Mouse (Mus musculus) monocyte, adult 5-6 weeks (primary cell): ENCODE data around the gene Dnmt3a. TPM values are rescaled to one million over a fixed set of nuclear protein-coding genes. Genes with fewer than 3 reads are reported as not detected.
A peak's percentile ranks its signal among the peaks of the same experiment; 100 is the strongest.

Experiments
- ATAC-seq: fragments of 153-309, 156-312 bp; replicated peaks from 2 replicates; pipeline ENCODE4 v1.8.0; 2017; ENCODE audit warnings: mild to moderate bottlenecking; ENCODE audit not compliant: low TSS enrichment, insufficient number of reproducible peaks, severe bottlenecking, poor library complexity, low FRiP score
- total RNA-seq: library from RNA; stranded (forward); fragments of 200-1000, 200-491, 200-594 nt; gene quantifications from 3 replicates; pipeline ENCODE4 v1.2.3, GENCODE M21; 2017

The Dnmt3a gene
- total RNA-seq, 1 experiment from 2014 or later, result 18.2 TPM

DNA sequence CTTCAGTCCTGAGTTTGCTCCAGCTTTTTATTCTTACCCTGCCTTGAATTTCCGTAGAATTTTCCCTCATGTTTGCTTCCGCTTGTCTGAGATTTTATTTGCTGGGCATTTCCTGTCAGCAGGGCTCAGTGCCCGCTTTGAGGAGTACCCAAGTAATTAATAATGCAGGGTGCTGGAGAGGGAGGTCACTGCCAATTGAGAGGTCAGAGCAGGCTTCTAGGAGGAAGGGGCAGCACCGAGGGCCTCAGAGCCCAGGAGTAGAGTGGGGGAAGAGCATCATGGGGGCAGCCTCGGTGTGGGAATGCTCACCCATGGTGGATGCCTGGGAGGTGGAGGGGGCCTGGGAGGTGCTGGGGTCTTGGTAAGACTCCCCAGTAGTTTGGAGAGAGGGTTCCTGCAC, 5.8 kb downstream of the Dnmt3a start:
- no peak for ATAC-seq

DNA sequence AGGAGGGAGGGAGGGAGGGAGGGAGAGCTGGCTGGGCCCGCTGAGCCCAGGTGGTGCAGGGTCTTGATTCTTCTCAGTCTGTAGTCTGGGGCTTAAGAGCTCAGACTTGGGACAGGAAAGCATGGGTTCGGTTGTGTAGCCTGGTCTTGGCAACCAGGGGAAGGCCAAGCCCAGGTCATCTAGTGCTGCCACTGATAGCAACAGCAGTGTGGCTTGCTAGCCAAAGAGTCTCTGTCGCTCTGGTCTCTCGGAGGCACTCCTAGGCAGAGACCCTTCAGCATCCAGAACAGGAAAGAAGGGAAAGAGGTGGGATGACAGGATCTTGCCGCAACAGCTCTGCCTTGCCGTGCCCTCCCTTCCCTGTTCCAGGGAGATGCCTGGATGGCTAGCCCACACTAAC, 6.4 kb downstream of the Dnmt3a start:
- no peak for ATAC-seq

DNA sequence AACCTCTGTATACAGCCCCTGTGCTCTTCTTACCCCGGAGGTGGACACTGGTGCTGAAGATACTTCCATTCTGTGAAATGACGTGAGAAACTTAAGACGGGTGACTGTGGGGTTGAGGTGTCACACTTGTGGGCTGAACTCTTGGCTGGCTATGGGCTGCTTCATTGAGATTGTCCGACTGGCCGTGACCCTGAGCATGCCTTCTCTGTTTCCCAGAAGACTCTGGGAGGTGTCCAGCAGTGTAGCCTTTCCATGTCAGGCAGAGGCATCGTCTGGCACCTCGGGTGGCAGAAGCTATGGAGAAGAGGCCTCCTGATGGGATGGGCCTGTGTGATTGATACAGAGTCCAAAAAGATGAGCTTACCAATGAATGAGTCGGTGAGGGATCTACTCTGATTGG, 7.3 kb downstream of the Dnmt3a start:
- no peak for ATAC-seq

DNA sequence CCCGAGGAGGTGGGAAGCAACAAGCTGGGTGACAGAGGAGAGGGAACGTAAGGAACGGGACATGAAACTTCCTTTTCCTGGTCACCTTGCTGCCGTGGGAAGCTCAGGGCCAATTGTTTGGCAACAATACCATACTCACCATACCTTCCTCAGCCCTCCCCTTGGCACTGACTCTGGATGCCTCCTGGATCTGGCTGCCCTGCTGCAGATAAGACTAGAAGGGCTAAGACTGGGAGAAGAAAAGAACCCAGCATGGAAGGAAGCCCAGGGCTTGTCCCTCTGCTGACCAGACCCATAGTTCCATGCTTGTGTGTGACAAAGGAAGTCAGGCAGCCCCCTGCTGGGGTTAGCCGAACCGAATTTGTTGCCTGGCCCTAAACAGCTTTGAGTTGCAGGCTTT, 9.6 kb downstream of the Dnmt3a start:
- ATAC-seq, result no peak

DNA sequence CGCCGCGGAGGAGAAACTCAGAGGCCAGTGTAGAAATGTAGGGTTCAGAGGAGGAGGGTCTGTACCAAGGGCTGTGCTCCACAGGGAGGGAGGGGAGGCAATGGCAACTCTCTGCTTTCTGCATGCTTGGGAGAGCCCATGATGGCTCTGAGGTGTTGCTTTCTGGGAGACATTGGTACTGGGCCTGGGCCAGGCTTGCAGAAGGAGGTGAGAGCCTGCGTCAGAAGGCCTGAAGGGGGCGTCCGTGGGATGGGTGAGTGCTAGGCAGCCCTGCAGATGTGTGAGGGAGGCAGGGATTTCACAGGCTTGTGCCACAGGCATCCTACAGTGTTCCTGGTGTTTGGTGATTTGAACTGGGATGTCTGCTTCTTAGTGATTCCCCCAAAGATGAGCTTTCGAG, 11.2 kb downstream of the Dnmt3a start:
- ATAC-seq, result no peak

DNA sequence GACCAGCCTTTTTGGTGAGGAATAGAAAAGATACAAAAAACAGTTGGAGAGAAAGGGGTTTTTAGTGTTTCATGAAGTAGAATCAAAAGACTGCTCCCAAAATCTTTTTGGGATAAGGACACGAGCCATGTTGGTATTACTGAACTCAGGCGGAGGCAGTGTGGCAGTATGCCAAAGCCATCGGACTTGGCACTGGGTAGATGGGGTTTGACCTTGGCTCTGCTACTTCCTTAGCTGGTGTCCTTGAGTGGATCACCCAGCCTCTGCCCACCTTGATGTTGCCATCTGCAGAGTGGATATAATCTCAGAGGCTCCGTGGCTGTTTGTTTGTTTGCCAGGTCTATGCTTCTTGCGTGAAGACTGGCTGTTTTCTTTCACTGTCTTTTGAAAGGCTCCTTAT, 11.8 kb downstream of the Dnmt3a start:
- no peak for ATAC-seq

DNA sequence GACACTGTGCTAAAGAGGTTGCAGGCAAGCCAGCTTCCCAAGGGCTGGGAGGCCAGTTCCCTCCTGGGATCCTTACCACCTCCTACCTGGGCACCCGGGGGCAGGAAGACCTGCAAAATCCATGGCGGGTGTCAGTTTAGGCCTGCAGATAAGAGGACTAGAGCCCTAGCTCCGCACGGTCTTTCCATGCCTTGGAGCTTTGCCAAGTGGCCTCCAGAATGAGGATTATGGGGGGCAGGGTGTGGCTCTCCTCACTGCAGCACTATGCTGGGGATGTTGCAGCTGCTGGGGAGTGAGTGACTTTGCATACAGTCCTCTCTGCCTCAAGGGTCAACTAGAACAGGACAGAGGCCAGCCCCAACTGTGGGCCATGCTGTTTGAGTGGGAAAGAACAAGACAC, 14.1 kb downstream of the Dnmt3a start:
- ATAC-seq, result no peak

DNA sequence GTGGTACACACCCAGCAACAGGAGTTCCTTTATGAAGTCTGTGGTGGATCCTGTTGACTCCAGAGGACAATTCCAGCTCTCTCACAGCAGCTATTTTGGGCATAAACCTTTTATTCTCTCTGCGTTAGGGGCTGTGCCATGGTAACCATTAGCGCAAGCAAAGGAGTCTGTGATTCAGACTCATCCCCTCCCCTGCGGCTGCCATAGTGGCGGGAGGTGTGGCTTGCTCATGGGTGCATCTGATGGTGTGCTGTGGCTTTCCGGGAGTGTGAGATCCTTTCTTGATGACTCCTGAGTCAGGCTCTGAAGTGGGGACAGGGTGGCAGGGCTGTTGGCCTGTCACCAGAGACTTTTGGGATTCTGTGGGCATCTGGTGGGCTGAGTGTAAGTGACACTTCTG, 17.6 kb downstream of the Dnmt3a start:
- ATAC-seq, result no peak

DNA sequence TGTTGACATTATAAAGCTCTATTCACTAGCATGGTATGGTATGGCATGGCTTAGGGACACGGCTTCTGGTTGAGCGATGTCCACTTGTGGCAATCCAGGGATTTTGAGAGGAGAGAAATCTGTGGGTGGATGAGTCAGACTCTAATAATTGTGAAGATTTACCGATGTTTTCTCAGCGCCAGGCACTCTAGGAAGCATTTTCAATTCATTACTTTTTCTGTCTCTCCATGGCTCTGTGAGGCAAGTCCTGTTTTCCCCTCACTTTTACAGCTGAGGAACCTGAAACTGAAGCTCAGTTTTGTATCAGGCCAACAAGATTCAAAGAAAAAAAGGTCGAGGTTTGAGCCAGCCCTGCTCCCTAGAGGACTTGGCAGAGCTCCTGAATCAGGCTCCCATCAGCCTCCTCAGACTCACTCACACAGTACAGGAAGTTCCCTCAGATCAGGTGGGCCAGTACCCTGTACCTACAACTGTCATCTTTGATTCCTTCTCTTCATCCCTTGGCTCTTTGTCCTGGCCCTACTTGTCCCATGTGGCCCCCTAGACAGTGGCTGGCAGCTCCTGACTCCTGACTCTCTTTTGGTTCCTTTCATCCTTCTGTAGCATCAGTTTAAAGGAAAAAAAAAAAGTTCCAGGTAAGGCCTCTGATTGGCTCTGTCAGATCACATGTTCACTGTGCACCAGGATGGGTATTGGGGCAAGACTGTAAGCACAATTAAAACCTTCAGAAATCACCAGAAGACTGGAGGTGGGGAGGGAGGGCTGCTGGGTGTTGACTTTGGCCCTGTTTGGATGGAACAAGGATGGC, 19.3 kb downstream of the Dnmt3a start:
- ATAC-seq, result no peak

DNA sequence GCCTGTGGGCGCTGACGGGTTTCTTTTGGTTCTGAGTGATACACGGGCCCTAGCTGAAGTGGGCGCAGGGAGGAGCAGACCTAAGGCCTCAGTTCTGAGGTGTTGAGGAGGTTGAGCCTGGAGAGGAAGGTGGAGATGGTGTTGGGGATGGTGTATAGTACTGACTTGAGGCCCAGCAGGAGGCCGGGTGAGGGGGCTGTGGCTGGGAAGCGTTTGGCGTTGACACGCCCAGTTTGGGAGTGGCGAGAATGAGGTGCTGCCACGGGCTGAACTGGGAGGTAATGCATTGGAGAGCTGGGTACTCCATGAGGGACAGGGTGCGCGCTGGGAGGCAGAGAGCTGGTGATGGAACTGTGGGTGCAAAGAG, 19.9 kb downstream of the Dnmt3a start:
- ATAC-seq, result no peak

DNA sequence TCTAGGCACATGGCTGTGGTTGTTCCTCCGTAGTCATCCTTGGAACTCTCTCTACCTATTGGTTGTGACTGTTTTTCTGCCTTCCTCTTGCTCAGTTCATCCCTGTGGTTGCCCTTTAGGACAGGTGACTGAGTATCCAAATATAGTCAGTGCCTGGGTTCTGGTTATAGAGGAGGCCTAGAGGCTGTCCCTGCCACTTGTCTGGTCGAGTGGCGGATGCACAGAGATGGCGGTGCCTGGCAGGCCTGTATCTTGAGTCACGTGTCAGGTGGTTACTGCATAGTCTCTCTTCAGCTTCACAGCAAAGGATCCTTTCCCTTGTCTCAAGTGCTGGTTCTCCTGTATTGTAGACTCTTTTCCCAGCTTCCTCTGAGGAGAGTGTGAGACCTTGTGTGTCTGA, 22.0 kb downstream of the Dnmt3a start:
- ATAC-seq, result no peak

DNA sequence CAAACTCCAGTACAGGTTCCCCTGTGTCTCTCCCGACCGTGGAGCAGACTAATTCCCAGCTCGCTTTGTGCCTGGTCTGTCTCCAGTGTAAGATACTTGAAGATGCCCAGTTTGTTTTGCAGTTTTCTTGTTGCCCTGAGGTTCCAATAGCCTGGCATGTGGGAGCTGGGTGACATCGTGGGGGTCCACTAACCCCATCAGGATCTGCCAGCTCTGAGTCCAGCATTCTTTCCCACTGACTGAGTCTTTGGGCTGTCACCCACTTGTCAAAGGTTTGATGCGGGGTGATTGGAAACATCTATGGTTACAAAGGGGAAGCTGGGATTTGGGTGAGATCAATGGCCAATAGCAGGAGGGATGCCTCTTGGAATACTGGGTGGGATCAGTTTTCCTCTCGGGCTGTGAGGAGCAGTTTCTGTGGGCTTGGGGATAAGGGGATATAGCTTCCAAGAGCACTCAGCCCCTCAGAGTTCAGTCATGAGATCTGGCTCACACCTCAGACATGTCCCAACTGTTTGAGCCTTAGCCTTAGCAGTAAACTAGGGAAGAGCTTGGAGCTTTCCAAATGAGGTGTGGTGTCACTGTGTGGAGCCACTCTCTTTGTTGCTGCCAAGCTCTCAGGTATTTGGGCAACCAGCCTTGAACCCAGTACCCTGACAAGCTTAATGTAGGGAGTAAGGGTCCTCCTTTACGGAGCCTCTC, 27.4 kb downstream of the Dnmt3a start:
- ATAC-seq, result no peak

DNA sequence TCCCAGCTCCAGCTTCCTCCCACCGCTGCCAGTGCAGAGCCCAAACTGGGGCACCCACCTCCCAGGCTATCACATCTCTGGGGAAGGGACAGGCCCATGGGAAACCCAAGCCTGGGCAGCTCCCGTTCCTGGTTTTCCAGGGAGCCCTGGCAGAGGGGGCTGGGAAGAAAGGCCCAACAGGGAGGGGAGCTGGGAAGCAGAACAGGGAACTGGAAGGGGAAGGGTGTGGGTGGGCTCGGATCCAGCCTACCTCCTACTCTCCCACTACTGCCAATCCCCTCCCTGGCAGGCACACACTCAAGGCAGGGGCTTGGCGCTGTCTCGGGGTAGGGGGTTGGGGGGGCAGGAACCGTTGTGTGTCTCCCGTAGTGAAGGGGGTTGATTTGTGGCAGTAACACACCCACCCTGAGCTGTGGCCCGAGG, 28.1 kb downstream of the Dnmt3a start:
- ATAC-seq, result no peak

DNA sequence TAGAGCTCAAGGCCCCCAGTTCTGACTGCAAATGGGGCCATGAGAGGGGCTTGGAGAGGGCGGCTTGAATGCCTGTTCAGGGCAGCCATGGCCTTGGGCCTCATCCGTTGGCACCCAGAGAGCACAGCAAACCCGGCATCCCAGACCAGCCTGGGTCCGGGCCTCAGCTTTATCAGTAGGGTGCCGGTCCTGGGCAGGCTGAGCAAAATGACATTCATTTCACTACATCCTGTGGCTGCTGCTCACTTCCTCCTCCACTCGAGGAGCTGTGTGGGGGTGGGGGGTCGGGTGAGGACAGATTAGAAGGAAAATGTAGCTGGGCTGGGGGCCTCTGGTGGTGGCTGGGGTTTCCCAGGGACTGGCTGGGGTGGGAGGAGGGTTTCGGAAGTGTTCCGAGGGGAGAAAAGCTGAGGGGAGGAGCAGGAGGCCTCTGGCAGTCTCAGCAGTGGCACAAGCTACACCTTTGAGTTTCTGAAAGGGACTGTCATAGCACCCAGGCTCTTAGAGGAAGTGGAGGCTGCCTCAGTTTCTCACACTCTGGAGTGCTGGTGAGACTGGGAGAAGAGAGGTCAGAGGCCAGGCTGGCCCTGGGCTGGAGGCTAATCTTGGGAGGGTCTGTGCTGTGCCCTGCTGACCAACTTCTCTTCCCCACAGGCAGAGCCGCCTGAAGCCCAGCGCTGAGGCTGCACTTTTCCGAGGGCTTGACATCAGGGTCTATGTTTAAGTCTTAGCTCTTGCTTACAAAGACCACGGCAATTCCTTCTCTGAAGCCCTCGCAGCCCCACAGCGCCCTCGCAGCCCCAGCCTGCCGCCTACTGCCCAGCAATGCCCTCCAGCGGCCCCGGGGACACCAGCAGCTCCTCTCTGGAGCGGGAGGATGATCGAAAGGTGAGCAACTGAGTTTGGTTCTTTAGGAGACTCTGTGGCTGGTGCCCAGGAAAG, 28.8 kb downstream of the Dnmt3a start:
- peak; percentile 67; the same call in 1 of the 2 replicates for ATAC-seq

DNA sequence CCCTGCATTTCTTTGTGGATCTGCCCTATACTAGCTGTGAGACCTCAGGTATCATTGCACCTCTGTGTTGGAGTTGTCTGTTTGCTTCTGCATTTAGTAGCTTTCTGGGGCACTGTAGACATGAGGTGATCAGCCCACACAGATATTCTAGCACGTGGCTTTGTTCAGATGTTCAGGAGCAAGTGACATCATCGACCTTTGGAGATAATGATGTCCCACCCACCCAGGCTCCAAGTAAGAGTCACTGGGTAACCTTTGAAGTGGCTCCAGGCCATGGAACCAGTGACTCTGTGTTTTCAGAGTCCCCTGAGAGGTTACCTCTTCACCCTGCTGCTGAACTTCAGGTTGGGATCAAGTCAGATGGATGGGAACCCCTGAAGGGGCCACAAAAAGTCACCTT, 29.8 kb downstream of the Dnmt3a start:
- no peak for ATAC-seq

DNA sequence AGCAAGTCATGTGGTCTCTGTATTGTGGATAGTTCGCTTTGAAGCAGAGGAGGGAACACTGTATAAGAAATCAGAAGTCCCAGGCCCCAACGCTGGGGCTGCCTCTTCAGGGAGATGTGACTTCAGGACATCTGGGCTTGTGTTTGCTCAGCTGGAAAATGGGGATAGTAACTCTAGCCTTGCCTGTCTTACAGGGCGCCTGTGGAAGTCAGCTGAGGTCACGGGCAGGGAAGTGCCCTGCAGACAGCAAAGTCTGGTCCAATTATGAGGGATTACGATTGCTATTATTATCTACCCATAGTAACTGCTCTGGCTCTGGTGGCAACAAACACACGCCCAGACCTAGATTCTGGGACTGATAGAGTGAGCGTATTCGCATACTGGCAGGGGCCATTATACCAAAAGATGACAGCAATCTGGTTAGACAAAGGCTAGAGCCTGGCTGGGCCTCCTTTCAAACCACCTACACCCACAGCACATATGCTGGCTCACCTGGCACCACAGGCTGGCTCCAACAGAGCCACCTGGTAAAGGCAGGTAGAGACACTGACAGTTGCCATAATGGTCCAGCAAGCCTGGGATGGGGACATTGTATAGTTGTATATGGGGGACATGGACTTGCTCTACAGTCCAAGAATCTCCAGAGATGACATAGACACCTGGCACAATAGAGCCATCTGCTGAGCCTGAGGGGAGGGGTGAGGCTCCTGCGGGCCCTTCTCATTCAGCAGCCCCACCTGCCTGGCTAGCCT, 31.4 kb downstream of the Dnmt3a start:
- ATAC-seq, result no peak

DNA sequence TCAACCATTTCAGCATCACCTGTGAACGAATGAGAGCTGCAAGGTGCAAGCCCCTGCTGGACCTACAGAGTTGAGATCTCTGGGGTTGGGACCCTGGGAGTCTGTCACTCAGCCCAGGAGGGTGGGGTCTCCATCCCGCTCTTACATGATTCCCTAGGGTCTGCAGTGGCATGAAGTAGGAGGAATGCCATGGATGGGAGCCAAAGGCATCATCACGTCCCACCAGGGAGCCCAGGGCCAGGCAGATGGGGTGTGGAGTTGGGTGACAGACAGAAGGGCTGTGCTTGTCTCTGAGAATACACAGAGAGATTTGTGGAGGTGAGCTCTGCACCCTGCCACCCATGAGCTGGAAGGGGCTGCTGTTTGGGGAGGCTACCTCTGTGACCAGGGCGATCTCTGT, 32.2 kb downstream of the Dnmt3a start:
- no peak for ATAC-seq

DNA sequence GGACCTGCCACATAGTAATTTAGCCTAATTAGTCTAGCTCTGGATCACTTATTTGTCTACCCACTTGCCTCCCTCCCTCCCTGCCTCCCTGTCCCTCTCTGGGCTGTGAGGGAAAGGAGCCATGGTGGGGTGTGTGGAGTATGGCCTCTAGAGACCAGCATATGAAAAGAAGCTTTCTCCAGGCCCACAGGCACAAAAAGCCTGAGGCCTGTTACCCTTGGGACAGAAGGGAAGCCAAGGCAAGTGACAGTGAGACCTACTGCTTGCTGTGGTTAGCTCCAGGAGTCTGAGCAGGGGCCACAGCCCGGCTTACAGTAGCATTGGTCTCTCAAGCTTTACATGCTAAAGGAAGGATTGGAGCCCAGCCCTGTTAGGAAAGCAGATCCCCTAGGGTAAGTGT, 33.9 kb downstream of the Dnmt3a start:
- ATAC-seq, result no peak

DNA sequence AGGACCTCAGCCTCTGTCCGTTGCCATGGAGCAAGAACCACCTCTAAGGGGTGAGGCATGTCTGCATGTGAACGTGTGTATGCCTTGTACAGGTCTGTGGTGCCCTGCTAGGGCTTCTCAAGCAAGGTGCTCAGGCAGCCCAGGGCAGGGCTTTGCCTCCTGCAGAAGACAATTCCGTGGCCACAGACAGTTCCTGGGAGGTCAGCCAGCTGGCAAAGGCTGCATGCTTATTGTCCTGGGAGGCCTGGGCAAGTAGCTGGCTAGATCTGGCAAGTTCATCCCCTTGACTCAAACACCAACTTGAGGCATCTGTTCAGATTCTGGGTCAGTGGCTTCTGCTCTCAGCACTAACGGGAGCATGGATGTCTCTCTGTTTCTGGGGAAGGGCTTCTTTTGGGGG, 35.3 kb downstream of the Dnmt3a start:
- ATAC-seq, result no peak
